26 mouse cellular contexts compared by ENCODE assay signal in genomic region chr3:89605235-89605634, GRCm38 (mm10).
DNase-seq lines count a peak whose midpoint lies in the region; ATAC-seq and TF ChIP-seq lines count a peak whose summit lies in the region.
"Had no signal": no experiment of that assay in that cellular context is flagged by ENCODE, and none has a peak within 500 bp of the region (broad histone marks: within the 10 kb centered on the region; RNA-seq: fewer than 3 reads in every experiment).

No protein-coding gene starts in this region.

- no peaks in the 10 kb centered on the region; the same call in 1 of the 2 replicates for H3K27me3 ChIP-seq in hindbrain, embryonic 13.5 days
- no peaks in the 10 kb centered on the region for H3K27me3 ChIP-seq in hindbrain, embryonic 10.5 days (ENCODE audit: insufficient read depth, poor library complexity, severe bottlenecking)
- H3K27me3 ChIP-seq in midbrain, embryonic 16.5 days (ENCODE audit: control insufficient read depth, insufficient read depth, low read depth, low read length): no peaks in the 10 kb centered on the region
- H3K27me3 ChIP-seq in midbrain, embryonic 14.5 days (ENCODE audit: control insufficient read depth, insufficient read depth, low read length): no peaks in the 10 kb centered on the region
- no peaks in the 10 kb centered on the region for H3K27me3 ChIP-seq in forebrain, postnatal 0 days (ENCODE audit: insufficient read depth, low read length)
- H3K27me3 ChIP-seq in intestine, embryonic 15.5 days (replicated peaks): no peaks in the 10 kb centered on the region
- H3K27me3 ChIP-seq: embryonic facial prominence, embryonic 12.5 days; kidney, embryonic 15.5 days; limb, embryonic 15.5 days had no signal

- H3K4me1 ChIP-seq in hindbrain, embryonic 13.5 days (replicated peaks): peaks cover 53% of the 10 kb centered on the region
- peaks cover 39% of the 10 kb centered on the region for H3K4me1 ChIP-seq in hindbrain, embryonic 10.5 days (replicated peaks)
- H3K4me1 ChIP-seq in midbrain, embryonic 16.5 days (ENCODE audit: control insufficient read depth, insufficient read depth, low read length): peaks cover 36% of the 10 kb centered on the region
- H3K4me1 ChIP-seq in midbrain, embryonic 14.5 days (ENCODE audit: control insufficient read depth, insufficient read depth, low read length): peaks cover 30% of the 10 kb centered on the region
- peaks cover 11% of the 10 kb centered on the region for H3K4me1 ChIP-seq in forebrain, postnatal 0 days (ENCODE audit: insufficient read depth)
- peaks cover 22% of the 10 kb centered on the region for H3K4me1 ChIP-seq in olfactory bulb, adult 2 months (ENCODE audit: control insufficient read depth, insufficient read depth, low read length)
- no peaks in the 10 kb centered on the region for H3K4me1 ChIP-seq in intestine, embryonic 15.5 days (replicated peaks)
- H3K4me1 ChIP-seq: embryonic facial prominence, embryonic 12.5 days had no signal

- no peak for TF ChIP-seq CTCF in forebrain, postnatal 0 days (IDR thresholded peaks at IDR 0.05; ENCODE audit: low read depth)
- TF ChIP-seq CTCF in olfactory bulb, adult 2 months (IDR thresholded peaks at IDR 0.05; ENCODE audit: insufficient read depth, low read depth, low read length): no peak

- TF ChIP-seq POLR2A in olfactory bulb, adult 2 months (IDR thresholded peaks at IDR 0.05; ENCODE audit: insufficient read depth, low read depth, low read length): no peak

- no peaks in the 10 kb centered on the region for H3K9me3 ChIP-seq in hindbrain, embryonic 13.5 days
- H3K9me3 ChIP-seq in hindbrain, embryonic 10.5 days: no peaks in the 10 kb centered on the region
- no peaks in the 10 kb centered on the region for H3K9me3 ChIP-seq in midbrain, embryonic 16.5 days (replicated peaks; ENCODE audit: control insufficient read depth, low read length, poor library complexity, severe bottlenecking)
- H3K9me3 ChIP-seq in midbrain, embryonic 14.5 days (ENCODE audit: control insufficient read depth, low read length): no peaks in the 10 kb centered on the region
- H3K9me3 ChIP-seq in forebrain, postnatal 0 days (ENCODE audit: low read length): no peaks in the 10 kb centered on the region
- no peaks in the 10 kb centered on the region for H3K9me3 ChIP-seq in intestine, embryonic 15.5 days
- H3K9me3 ChIP-seq: embryonic facial prominence, embryonic 12.5 days; G1E; heart, embryonic 10.5 days; kidney, embryonic 15.5 days; limb, embryonic 15.5 days had no signal

- peak; percentile 12; the same call in 1 of the 2 replicates for ATAC-seq in hindbrain, embryonic 13.5 days (ENCODE audit: low FRiP score)
- ATAC-seq in midbrain, embryonic 16.5 days: peak; percentile 57
- no peak for ATAC-seq in midbrain, embryonic 14.5 days (ENCODE audit: low FRiP score, low TSS enrichment)
- ATAC-seq in forebrain, postnatal 0 days: peak; percentile 85
- no peak for ATAC-seq in intestine, embryonic 15.5 days
- ATAC-seq: intestine, postnatal 0 days; Patski had no signal

- DNase-seq in hindbrain, embryonic 10.5 days (ENCODE audit: low spot score): no peak
- DNase-seq in midbrain, embryonic 14.5 days: no peak
- DNase-seq in forebrain, postnatal 0 days: no peak
- DNase-seq in left cerebral cortex, postnatal 36 days (ENCODE audit: low spot score in 2 of 2): no peak
- DNase-seq: adrenal gland, adult 2 months; cerebellum, adult 11-12 months; cerebellum, postnatal 14 days; gastrocnemius, postnatal 10 days; kidney, postnatal 36 days; left cerebral cortex, postnatal 4 days; lung, embryonic 14.5 days; right cerebral cortex, adult 18-20 months; thymus, adult 18-20 months; thymus, postnatal 4 days had no signal

- WGBS in hindbrain, embryonic 13.5 days: 47% methylated on average over 5 of the region's 5 CpGs
- 71% methylated on average over 5 of the region's 5 CpGs for WGBS in hindbrain, embryonic 10.5 days
- 43% methylated on average over 5 of the region's 5 CpGs for WGBS in midbrain, embryonic 16.5 days
- 47% methylated on average over 5 of the region's 5 CpGs for WGBS in midbrain, embryonic 14.5 days
- WGBS in forebrain, postnatal 0 days: 40% methylated on average over 5 of the region's 5 CpGs
- WGBS in olfactory bulb, adult 2 months: 37% methylated on average over 5 of the region's 5 CpGs
- WGBS in intestine, embryonic 15.5 days: 73% methylated on average over 5 of the region's 5 CpGs

- intact Hi-C loops in left cerebral cortex, postnatal 36 days (cut with DNase I): no loop called here

- H3K4me3 ChIP-seq in hindbrain, embryonic 13.5 days: no peak overlapping the region
- H3K4me3 ChIP-seq in hindbrain, embryonic 10.5 days: no peak overlapping the region
- H3K4me3 ChIP-seq in midbrain, embryonic 16.5 days (ENCODE audit: low read depth, low read length): no peak overlapping the region
- no peak overlapping the region for H3K4me3 ChIP-seq in midbrain, embryonic 14.5 days (replicated peaks; ENCODE audit: low read depth, low read length)
- no peak overlapping the region for H3K4me3 ChIP-seq in forebrain, postnatal 0 days (ENCODE audit: low read depth, low read length)
- H3K4me3 ChIP-seq in olfactory bulb, adult 2 months (ENCODE audit: insufficient read depth, low read depth, low read length): no peak overlapping the region
- no peak overlapping the region for H3K4me3 ChIP-seq in intestine, embryonic 15.5 days (replicated peaks)
- H3K4me3 ChIP-seq: embryonic facial prominence, embryonic 12.5 days; heart, embryonic 10.5 days; kidney, embryonic 15.5 days; limb, embryonic 15.5 days had no signal

- H3K36me3 ChIP-seq in hindbrain, embryonic 13.5 days: no peaks in the 10 kb centered on the region
- no peaks in the 10 kb centered on the region for H3K36me3 ChIP-seq in hindbrain, embryonic 10.5 days
- H3K36me3 ChIP-seq in midbrain, embryonic 16.5 days (ENCODE audit: control insufficient read depth, insufficient read depth, low read length): 0 out of 2 replicates have a peak, but pooled peaks cover 2% of the 10 kb centered on the region
- H3K36me3 ChIP-seq in midbrain, embryonic 14.5 days (ENCODE audit: control insufficient read depth, insufficient read depth, low read length): no peaks in the 10 kb centered on the region
- H3K36me3 ChIP-seq in forebrain, postnatal 0 days (ENCODE audit: insufficient read depth): no peaks in the 10 kb centered on the region
- no peaks in the 10 kb centered on the region for H3K36me3 ChIP-seq in intestine, embryonic 15.5 days
- H3K36me3 ChIP-seq: embryonic facial prominence, embryonic 12.5 days; G1E; heart, embryonic 10.5 days; kidney, embryonic 15.5 days; limb, embryonic 15.5 days had no signal

- no peak overlapping the region for H3K4me2 ChIP-seq in hindbrain, embryonic 13.5 days
- H3K4me2 ChIP-seq in midbrain, embryonic 16.5 days (ENCODE audit: low read length): no peak overlapping the region
- H3K4me2 ChIP-seq in midbrain, embryonic 14.5 days (ENCODE audit: low read length): no peak overlapping the region
- no peak overlapping the region for H3K4me2 ChIP-seq in forebrain, postnatal 0 days (ENCODE audit: low read depth)
- H3K4me2 ChIP-seq in intestine, embryonic 15.5 days (replicated peaks): no peak overlapping the region
- H3K4me2 ChIP-seq: embryonic facial prominence, embryonic 12.5 days; kidney, embryonic 15.5 days; limb, embryonic 15.5 days; lung, embryonic 14.5 days had no signal

- H3K27ac ChIP-seq in hindbrain, embryonic 13.5 days: peak overlapping the region; percentile 55; the same call in 1 of the 2 replicates
- no peak overlapping the region for H3K27ac ChIP-seq in hindbrain, embryonic 10.5 days
- peak overlapping the region; percentile 68 for H3K27ac ChIP-seq in midbrain, embryonic 16.5 days (ENCODE audit: low read length)
- H3K27ac ChIP-seq in midbrain, embryonic 14.5 days (replicated peaks; ENCODE audit: low read depth, low read length): no peak overlapping the region; the same call in 1 of the 2 replicates
- 0 out of 2 replicates have a peak overlapping the region, but pooled peaks have one; percentile 23 for H3K27ac ChIP-seq in forebrain, postnatal 0 days (ENCODE audit: low read depth, low read length)
- H3K27ac ChIP-seq in olfactory bulb, adult 2 months (ENCODE audit: insufficient read depth, low read depth, low read length): 0 out of 2 replicates have a peak overlapping the region, but pooled peaks have one; percentile 22
- H3K27ac ChIP-seq in intestine, embryonic 15.5 days: no peak overlapping the region
- H3K27ac ChIP-seq: embryonic facial prominence, embryonic 12.5 days; heart, embryonic 10.5 days; kidney, embryonic 15.5 days; limb, embryonic 15.5 days; liver, embryonic 14.5 days had no signal

- peak overlapping the region; percentile 14; the same call in 1 of the 2 replicates for H3K9ac ChIP-seq in hindbrain, embryonic 13.5 days
- no peak overlapping the region for H3K9ac ChIP-seq in midbrain, embryonic 16.5 days (ENCODE audit: low read depth, low read length)
- H3K9ac ChIP-seq in midbrain, embryonic 14.5 days (replicated peaks; ENCODE audit: low read length): no peak overlapping the region
- no peak overlapping the region for H3K9ac ChIP-seq in forebrain, postnatal 0 days
- no peak overlapping the region for H3K9ac ChIP-seq in intestine, embryonic 15.5 days
- H3K9ac ChIP-seq: embryonic facial prominence, embryonic 12.5 days; kidney, embryonic 15.5 days; limb, embryonic 15.5 days; liver, embryonic 14.5 days; lung, embryonic 14.5 days had no signal

Comparison
In these comparisons a context has a peak if more than half of its experiments do, and no peak if none do; other contexts are left out.
1. ATAC-seq: peak in hindbrain, embryonic 13.5 days (single experiment), midbrain, embryonic 16.5 days (single experiment) and forebrain, postnatal 0 days (single experiment); none in midbrain, embryonic 14.5 days (single experiment) and intestine, embryonic 15.5 days (single experiment).
2. H3K27ac ChIP-seq: peak in hindbrain, embryonic 13.5 days (single experiment), midbrain, embryonic 16.5 days (single experiment), forebrain, postnatal 0 days (single experiment) and olfactory bulb, adult 2 months (single experiment); none in hindbrain, embryonic 10.5 days (single experiment), midbrain, embryonic 14.5 days (single experiment) and intestine, embryonic 15.5 days (single experiment).